Mouse (Mus musculus) ES-Bruce4 (cell line): ENCODE measurements around the gene Lrrc30. TPM values are rescaled to one million over a fixed set of nuclear protein-coding genes. Genes with fewer than 3 reads are reported as not detected.

Source experiments
- H3K27ac ChIP-seq: 2 replicates; pipeline ENCODE4 v1.5.1; 2012; ENCODE audit warnings: low read length, inconsistent platforms; ENCODE audit not compliant: insufficient read depth
- H3K27me3 ChIP-seq: 2 replicates; pipeline ENCODE4 v1.6.1; 2012; ENCODE audit warnings: mild to moderate bottlenecking, low read length, inconsistent platforms; ENCODE audit not compliant: control insufficient read depth, poor library complexity, insufficient read depth, severe bottlenecking
- H3K36me3 ChIP-seq: 2 replicates; pipeline ENCODE4 v1.6.1; 2012; ENCODE audit warnings: inconsistent platforms, mild to moderate bottlenecking, low read length, moderate library complexity; ENCODE audit not compliant: control insufficient read depth, poor library complexity, insufficient read depth, severe bottlenecking
- H3K4me1 ChIP-seq: one replicate; pipeline ENCODE4 v1.8.1; 2011; ENCODE audit warnings: low read length; ENCODE audit not compliant: control insufficient read depth, insufficient read depth
- H3K4me3 ChIP-seq: 2 replicates; pipeline ENCODE4 v1.5.1; 2011; ENCODE audit warnings: low read depth, mild to moderate bottlenecking, low read length
- H3K9ac ChIP-seq: 2 replicates; pipeline ENCODE4 v1.6.1; 2012; ENCODE audit warnings: low read depth, mild to moderate bottlenecking, inconsistent platforms; ENCODE audit not compliant: poor library complexity, severe bottlenecking
- H3K9me3 ChIP-seq: replicated peaks from 2 replicates; pipeline ENCODE4 v1.6.1; 2012; ENCODE audit warnings: mild to moderate bottlenecking, low read length, inconsistent platforms; ENCODE audit not compliant: control insufficient read depth, poor library complexity, insufficient read depth, severe bottlenecking
- CTCF ChIP-seq: IDR thresholded peaks from one replicate; pipeline ENCODE4 v1.8.1; 2011; ENCODE audit warnings: low read depth, low read length
- EP300 ChIP-seq: IDR thresholded peaks from 2 replicates; pipeline ENCODE4 v1.6.1; 2011; ENCODE audit warnings: low read depth, low read length; ENCODE audit not compliant: insufficient read depth
- POLR2A ChIP-seq: IDR thresholded peaks from one replicate; pipeline ENCODE4 v1.8.1; 2011; ENCODE audit warnings: low read length; ENCODE audit not compliant: insufficient read depth
- polyA plus RNA-seq: library from polyadenylated mRNA; stranded (reverse); fragments of >200 nt; gene quantifications from 2 replicates; pipeline ENCODE4 v1.2.4, GENCODE M21; 2011; ENCODE audit warnings: low read depth; ENCODE audit not compliant: missing spikeins, insufficient read depth, insufficient read length

Lrrc30 gene
- polyA plus RNA-seq, 1 experiment, result not detected

- no peaks in the 10 kb centered on the region for H3K36me3 ChIP-seq
- no peak overlapping the region for H3K27ac ChIP-seq
- TF ChIP-seq POLR2A (no peak), CTCF (no peak), EP300 (no peak)
- H3K9ac ChIP-seq, result no peak overlapping the region
- peaks cover 7% of the 10 kb centered on the region for H3K9me3 ChIP-seq
- H3K4me1 ChIP-seq, result no peaks in the 10 kb centered on the region
- no peaks in the 10 kb centered on the region for H3K27me3 ChIP-seq
- H3K4me3 ChIP-seq, result no peak overlapping the region
Measured at GRCm38 (mm10) chr17:67582681-67583356, 49.7 kb downstream of the Lrrc30 start.

- H3K27ac ChIP-seq, result no peak overlapping the region
- H3K27me3 ChIP-seq, result no peaks in the 10 kb centered on the region
- TF ChIP-seq POLR2A (no peak), EP300 (no peak), CTCF (no peak)
- H3K9me3 ChIP-seq, result peaks cover 7% of the 10 kb centered on the region
- no peak overlapping the region for H3K9ac ChIP-seq
- H3K4me3 ChIP-seq, result no peak overlapping the region
- no peaks in the 10 kb centered on the region for H3K36me3 ChIP-seq
- no peaks in the 10 kb centered on the region for H3K4me1 ChIP-seq
Measured at GRCm38 (mm10) chr17:67581839-67582238, 50.7 kb downstream of the Lrrc30 start.

Other genes starting within 250 kb of the Lrrc30 start
- gene Lama1, start 64.5 kb upstream of the Lrrc30 start, polyA plus RNA-seq, result 20.2 and 20.3 TPM in 2 replicates